Mouse (Mus musculus) forebrain, embryonic 11.5 days (tissue): Measurements from ENCODE around the gene Ugt2b38. TPM values are rescaled to one million over a fixed set of nuclear protein-coding genes. Genes with fewer than 3 reads are reported as not detected.
"Not testable (repeated sequence)": the region's sequence is repeated elsewhere in the genome, so short reads cannot be mapped to it uniquely, and the experiment has no call there.

Experiments
- ATAC-seq: fragments of 200-750 bp; cut with Nextera tagmentation; replicated peaks from 2 replicates; pipeline ENCODE4 v1.8.0; 2017; ENCODE audit warnings: moderate TSS enrichment; ENCODE audit not compliant: low FRiP score
- DNase-seq: peaks from one replicate; pipeline ENCODE4 v3.0.0-alpha.2; 2017; ENCODE audit warnings: low spot score
- H3K27ac ChIP-seq: fragments of 300-500 bp; sonication (generic); 2 replicates; pipeline ENCODE4 v1.5.1; 2014; ENCODE audit warnings: low read depth, low read length
- H3K27me3 ChIP-seq: fragments of 300-500 bp; sonication (generic); 2 replicates; pipeline ENCODE4 v1.6.1; 2014; ENCODE audit warnings: mild to moderate bottlenecking, low read length, mixed read lengths; ENCODE audit not compliant: control insufficient read depth, insufficient read depth
- H3K36me3 ChIP-seq: fragments of 300-500 bp; sonication (generic); 2 replicates; pipeline ENCODE4 v1.6.1; 2014; ENCODE audit warnings: mild to moderate bottlenecking, low read length, moderate library complexity, mixed read lengths; ENCODE audit not compliant: control insufficient read depth, insufficient read depth
- H3K4me1 ChIP-seq: fragments of 300-500 bp; sonication (generic); replicated peaks from 2 replicates; pipeline ENCODE4 v1.6.1; 2014; ENCODE audit warnings: low read length, mixed read lengths; ENCODE audit not compliant: control insufficient read depth, insufficient read depth
- H3K4me2 ChIP-seq: fragments of 300-500 bp; sonication (generic); 2 replicates; pipeline ENCODE4 v1.6.1; 2014; ENCODE audit warnings: low read depth, mild to moderate bottlenecking, low read length, moderate library complexity, mixed read lengths; ENCODE audit not compliant: severe bottlenecking
- H3K4me3 ChIP-seq: fragments of 300-500 bp; sonication (generic); 2 replicates; pipeline ENCODE4 v1.5.1; 2014; ENCODE audit warnings: low read depth, low read length
- H3K9ac ChIP-seq: fragments of 300-500 bp; sonication (generic); 2 replicates; pipeline ENCODE4 v1.6.1; 2014; ENCODE audit warnings: low read length
- H3K9me3 ChIP-seq: fragments of 300-500 bp; sonication (generic); 2 replicates; pipeline ENCODE4 v1.6.1; 2016; ENCODE audit warnings: low read length, mixed read lengths; ENCODE audit not compliant: control insufficient read depth
- WGBS: fragments of 180-500 bp; shearing (Covaris S2); extraction: QIAGEN DNeasy Blood & Tissue Kit; methylation state at CpG from one replicate; pipeline ENCODE4 v1.1.7; 2014; 5-methylcytosine and 5-hydroxymethylcytosine counted together
- polyA plus RNA-seq: library from polyadenylated mRNA; unstranded; fragments of >200 nt; fragmentation: Nextera tagmentation; extraction: Ambion mirVana; gene quantifications from 2 replicates; pipeline ENCODE4 v1.2.1, GENCODE M21; 2014

Ugt2b38 gene
- polyA plus RNA-seq, 1 experiment from 2014 or later, result not detected

DNA sequence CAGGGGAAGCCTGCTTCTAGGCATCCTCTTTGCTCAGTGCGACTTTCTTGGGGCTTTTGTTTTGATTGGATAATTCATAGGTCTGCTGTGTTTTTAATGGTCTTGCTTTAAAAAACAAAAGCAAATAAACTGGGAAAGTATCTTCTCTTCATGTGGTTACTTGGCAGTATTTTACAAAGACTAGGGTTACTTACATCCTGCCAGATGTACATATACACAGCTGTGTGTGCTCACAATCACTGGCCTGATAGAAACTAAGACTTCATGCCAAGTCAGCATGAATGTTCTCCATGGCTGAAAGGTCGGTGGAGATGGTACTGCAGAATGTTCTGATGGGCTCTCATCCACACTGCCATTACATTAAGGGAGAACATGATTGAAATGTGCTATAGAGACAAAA, 33.2 kb downstream of the Ugt2b38 start:
- 79% methylated on average over 2 of the region's 2 CpGs for WGBS
- ATAC-seq (no peak), DNase-seq (no peak)
- Histone ChIP-seq H3K4me1 (no peaks in the 10 kb centered on the region), H3K4me2 (no peak overlapping the region), H3K27ac (no peak overlapping the region), H3K9me3 (no peaks in the 10 kb centered on the region), H3K9ac (no peak overlapping the region), H3K4me3 (no peak overlapping the region), H3K27me3 (no peaks in the 10 kb centered on the region), H3K36me3 (no peaks in the 10 kb centered on the region)

DNA sequence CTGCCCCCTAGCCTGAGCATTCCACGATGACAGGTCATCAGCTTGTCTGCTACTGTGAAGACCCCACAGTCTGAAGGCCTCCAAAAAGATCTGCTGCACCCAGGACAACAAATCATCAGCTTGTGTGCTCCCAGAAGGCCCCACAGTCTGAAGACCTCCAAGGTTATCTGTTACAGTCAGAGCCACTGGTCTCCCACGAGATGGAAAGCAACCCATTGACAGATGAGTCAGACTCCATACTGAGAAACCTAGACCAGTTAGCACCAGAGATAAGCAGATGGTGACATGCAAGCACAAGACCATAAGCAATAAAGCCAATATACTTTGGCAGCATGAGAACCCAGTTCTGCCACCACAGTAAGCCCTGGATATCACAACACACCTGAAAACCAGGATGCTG, 43.8 kb downstream of the Ugt2b38 start:
- Histone ChIP-seq H3K4me3 (no peak overlapping the region), H3K36me3 (no peaks in the 10 kb centered on the region), H3K4me2 (no peak overlapping the region), H3K9ac (no peak overlapping the region), H3K9me3 (no peaks in the 10 kb centered on the region), H3K27ac (no peak overlapping the region), H3K27me3 (no peaks in the 10 kb centered on the region), H3K4me1 (no peaks in the 10 kb centered on the region)
- 79% methylated on average over 2 of the region's 2 CpGs for WGBS
- no peak for DNase-seq
- ATAC-seq, result no peak

DNA sequence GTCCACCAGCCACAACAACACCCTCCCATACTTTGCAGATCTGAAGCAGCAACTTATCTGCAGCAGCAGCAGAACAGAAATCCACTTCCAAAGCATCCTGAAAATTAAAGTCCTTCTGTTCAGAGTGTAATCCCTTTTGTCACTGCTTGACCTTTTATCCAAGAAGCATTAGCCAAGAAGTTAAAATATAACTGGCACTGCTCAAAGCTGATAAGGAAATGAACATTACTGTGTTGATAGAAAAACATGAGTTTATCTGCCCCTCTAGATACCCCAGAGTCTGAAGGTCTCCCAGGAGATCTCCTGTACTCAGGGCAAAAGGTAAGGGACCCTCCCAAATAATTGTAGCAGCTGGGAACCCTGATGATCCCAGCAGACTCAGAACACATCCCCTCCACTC, 44.2 kb downstream of the Ugt2b38 start:
- Histone ChIP-seq H3K9me3 (no peaks in the 10 kb centered on the region), H3K27me3 (no peaks in the 10 kb centered on the region)
- no peak for ATAC-seq

DNA sequence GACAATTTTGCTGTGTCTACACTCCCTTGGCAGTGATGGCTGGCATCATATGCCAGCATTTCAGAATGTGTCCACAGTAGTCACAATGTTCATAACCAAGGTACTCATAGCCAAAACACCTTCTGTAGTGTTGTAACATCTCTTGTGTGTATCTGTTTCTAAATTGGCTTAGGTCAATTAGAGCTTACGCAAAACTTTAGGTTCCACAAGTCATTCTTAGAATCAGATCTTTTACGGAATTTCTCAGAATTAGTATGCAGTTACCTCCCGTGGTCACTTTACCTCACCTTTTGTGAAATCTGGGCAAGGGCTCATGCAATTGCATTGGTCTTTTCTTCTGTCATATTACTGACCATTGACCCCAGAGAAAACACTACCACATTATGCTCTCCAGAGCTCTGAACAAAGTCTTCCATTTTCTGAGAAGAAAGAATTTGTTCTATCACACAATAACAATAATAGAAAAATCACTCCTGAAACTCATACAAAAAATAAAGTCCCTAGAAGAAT, 48.1 kb downstream of the Ugt2b38 start:
- Histone ChIP-seq H3K4me3 (no peak overlapping the region), H3K36me3 (no peaks in the 10 kb centered on the region), H3K4me1 (no peaks in the 10 kb centered on the region), H3K9me3 (no peaks in the 10 kb centered on the region), H3K9ac (no peak overlapping the region), H3K4me2 (no peak overlapping the region), H3K27me3 (no peaks in the 10 kb centered on the region), H3K27ac (no peak overlapping the region)
- ATAC-seq (no peak), DNase-seq (no peak)
- WGBS, result 88% methylated on average over 3 of the region's 3 CpGs

More for the DNA sequence above, 44.2 kb downstream of the Ugt2b38 start:
- Histone ChIP-seq H3K4me2 (no peak overlapping the region), H3K4me3 (no peak overlapping the region), H3K36me3 (no peaks in the 10 kb centered on the region), H3K27ac (no peak overlapping the region), H3K4me1 (no peaks in the 10 kb centered on the region), H3K9ac (no peak overlapping the region)
- DNase-seq, result no peak

DNA sequence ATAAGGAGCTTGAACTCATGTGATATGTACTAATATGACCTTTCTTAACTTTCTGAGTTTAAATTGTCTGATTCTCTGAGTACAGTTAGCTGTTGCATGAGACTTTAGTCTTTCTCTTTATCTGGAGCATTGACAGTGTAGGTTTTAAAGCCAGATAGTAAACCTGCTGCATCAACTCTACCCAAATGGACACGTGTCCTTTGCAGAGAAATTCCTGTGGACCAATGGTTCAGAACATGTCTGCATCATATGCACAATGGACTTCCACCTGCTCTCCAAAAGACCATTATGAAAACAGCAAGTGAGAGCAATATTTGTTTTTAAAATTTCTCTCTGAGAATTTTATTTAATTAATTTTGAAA, 50.5 kb downstream of the Ugt2b38 start:
- H3K4me3 ChIP-seq, result no peak overlapping the region

DNA sequence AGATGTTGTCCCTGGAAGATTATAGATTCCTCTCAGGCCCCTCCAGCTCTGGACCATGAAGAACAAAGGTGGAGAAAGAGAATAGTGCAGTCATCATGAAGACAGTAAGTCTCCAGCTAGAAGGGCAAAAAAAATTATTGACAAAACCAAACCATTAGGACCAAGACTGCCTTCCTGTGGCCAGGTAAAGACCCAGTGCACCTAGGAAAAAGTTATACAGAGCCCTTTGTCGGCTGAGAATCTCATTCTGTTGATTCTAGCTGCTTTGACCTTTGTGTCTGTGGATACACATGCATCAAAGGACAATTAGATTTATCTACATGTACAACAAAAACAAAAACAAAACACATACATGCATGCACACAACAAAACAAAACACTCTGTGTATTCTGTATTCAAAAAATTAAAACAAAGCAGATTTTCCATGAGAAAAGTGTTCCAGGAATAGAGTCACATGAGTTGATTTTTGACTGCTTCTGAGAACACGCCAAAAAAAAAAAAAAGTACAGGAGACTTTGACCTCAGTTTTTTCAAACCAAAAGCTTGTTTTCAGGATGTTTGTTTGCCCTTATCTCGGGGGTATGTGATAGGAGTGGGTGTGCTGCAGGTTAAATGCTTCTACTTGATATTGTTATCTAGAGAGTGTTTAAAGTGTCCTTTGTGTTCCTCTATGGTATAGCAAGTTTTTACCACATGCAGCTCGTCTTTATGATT, 51.1 kb downstream of the Ugt2b38 start:
- H3K27me3 ChIP-seq, ATAC-seq, H3K4me2 ChIP-seq, H3K9ac ChIP-seq, H3K4me1 ChIP-seq, H3K27ac ChIP-seq, H3K4me3 ChIP-seq, H3K36me3 ChIP-seq, H3K9me3 ChIP-seq, DNase-seq: not testable (repeated sequence)
- WGBS, result 73% methylated on average over 4 of the region's 4 CpGs

More for the DNA sequence above, 50.5 kb downstream of the Ugt2b38 start:
- no peak overlapping the region for H3K9ac ChIP-seq
- DNase-seq (no peak), ATAC-seq (no peak)
- no peak overlapping the region for H3K27ac ChIP-seq
- H3K9me3 ChIP-seq, result no peaks in the 10 kb centered on the region
- H3K36me3 ChIP-seq, result no peaks in the 10 kb centered on the region
- no peak overlapping the region for H3K4me2 ChIP-seq
- H3K4me1 ChIP-seq, result no peaks in the 10 kb centered on the region
- 89% methylated on average over 1 of the region's 1 CpGs for WGBS
- H3K27me3 ChIP-seq, result no peaks in the 10 kb centered on the region

Other genes with a start within 250 kb of the Ugt2b38 start
- gene Ugt2b37, start 169.4 kb downstream of the Ugt2b38 start, polyA plus RNA-seq, result not detected in 2 replicates
- gene Ugt2a3, start 87.0 kb downstream of the Ugt2b38 start, polyA plus RNA-seq, result not detected in 2 replicates
- gene Ugt2a2, start 58.1 kb upstream of the Ugt2b38 start, polyA plus RNA-seq, result not detected in 2 replicates
- gene Gm43638, start 62.6 kb upstream of the Ugt2b38 start, polyA plus RNA-seq, result not detected in 2 replicates
- 0.31 and 0.59 TPM in 2 replicates for gene Ugt2a1, start 66.7 kb upstream of the Ugt2b38 start, polyA plus RNA-seq
- gene Sult1b1, start 114.0 kb upstream of the Ugt2b38 start, polyA plus RNA-seq, result 0.16 TPM in 1 of 2 replicates, not detected in the other
- not detected in 2 replicates for gene Sult1d1, start 144.8 kb upstream of the Ugt2b38 start, polyA plus RNA-seq
- gene Sult1e1, start 167.4 kb upstream of the Ugt2b38 start, polyA plus RNA-seq, result 1.1 and 1.3 TPM in 2 replicates
- gene Csn1s1, start 242.0 kb upstream of the Ugt2b38 start, polyA plus RNA-seq, result not detected in 2 replicates